Mouse (Mus musculus): Measurements from ENCODE around the gene Pde6b.

Gene Pde6b

DNA sequence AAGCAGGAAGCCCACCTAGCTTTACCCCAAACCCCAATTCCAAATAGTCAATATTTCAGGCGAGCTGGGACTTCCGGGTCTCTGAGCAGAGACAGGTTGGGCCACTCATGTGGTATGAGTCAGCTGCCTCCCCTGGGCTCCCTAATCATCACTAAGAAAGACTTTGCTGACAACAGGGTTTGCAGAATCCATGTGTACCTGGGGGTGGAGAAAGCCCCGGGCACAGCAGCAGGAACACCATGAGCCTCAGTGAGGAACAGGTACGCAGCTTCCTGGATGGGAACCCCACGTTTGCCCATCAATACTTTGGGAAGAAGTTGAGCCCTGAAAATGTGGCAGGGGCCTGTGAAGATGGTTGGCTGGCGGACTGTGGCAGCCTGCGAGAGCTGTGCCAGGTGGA lies at the start of gene Pde6b:
Pde6b (plus strand) TSS at position 191 of the 400 bp plus-strand sequence.
- no peak for DNase-seq (ENCODE audit: low spot score in 2 of 2)

GRCm38 (mm10) chr5:108343680-108344170 lies 44.5 kb upstream of the Pde6b start:
- no peak for DNase-seq (ENCODE audit: low spot score in 2 of 2)

DNA sequence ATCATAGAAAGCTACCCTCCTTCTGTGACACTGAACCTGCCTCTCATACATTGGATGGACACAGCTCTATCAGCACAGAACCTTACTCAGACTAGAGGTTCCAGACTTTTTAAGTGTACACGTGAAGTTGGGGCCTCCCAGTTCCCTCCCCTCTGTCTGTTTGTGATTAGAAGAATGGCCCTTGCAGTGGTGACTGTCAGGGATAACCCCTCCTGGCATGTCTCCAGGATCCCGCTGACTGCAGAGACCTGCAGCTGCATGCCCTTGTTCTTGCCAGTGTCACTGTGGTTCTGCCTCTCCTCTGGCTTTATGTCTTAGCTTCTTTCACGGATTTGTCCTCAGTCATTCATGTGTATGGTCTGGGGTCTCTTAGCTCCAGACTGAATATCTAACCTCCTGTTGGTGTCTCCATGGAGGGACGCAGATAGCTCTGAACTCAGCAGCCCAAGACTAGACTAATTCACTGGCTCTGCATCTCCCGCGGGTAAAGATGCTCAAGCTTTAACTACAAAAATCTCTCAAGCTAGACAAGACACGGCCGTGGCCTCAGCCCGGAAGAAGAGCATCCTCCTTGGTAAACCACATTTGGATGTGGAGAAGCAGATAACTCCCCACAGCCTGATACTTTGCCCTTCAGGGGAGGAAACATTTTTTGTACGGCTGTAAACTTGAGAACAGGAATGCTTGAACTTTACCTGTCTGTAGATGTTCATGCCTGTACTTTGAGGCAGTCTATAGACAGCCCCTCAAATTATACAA lies 42.7 kb upstream of the Pde6b start:
- no peak for DNase-seq (ENCODE audit: low spot score in 2 of 2)

GRCm38 (mm10) chr5:108347843-108348242 lies 40.3 kb upstream of the Pde6b start:
- DNase-seq (ENCODE audit: low spot score in 2 of 2) = no peak

DNA sequence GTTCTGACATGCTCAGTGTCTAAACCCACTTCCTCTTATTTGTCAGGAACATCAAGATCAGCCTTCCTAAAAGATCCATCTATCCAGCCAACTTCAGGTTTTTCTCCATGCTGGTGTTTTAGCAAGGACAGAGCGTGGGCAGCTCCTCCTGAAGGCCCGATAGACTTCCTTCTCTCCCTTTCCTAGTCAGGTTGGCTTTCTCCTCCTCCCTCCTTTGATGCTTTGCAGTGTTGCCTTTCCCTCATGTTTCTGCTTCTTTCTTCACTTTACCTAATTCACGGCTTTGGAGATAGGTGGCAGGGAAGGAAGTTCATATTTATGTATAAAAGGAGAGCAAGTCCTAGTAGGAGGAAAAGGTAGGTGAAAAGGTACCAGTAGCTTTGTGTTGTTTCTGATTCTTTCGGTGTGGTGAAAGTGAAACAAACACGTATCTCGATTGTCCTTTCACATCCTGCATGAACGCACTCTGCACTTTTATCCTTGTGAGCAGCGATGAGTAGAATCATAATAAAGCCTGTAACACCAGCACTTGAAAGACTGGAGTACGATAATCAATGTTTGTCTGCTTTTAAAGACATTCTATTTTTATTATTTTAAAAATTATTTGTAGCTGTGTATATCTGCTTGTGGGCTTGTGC lies 38.6 kb upstream of the Pde6b start:
- DNase-seq (ENCODE audit: low spot score in 2 of 2) = no peak

DNA sequence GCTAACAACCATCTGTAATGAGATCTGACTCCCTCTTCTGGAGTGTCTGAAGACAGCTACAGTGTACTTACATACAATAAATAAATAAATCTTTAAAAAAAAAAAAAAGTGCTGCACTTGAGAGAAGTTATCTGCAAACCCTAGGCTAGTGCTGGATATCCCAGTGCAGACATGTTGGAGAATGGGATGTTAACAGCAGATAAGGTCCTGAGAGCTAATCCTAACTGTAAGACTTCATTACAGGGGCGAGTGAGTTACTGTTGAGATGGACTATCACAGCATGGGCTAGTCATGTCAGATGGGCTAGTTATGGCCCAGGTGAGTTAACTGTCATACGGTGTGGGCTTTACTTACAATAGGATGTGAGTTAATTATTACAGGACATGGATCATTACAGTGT lies 34.1 kb upstream of the Pde6b start:
- DNase-seq (ENCODE audit: low spot score in 2 of 2) = no peak

DNA sequence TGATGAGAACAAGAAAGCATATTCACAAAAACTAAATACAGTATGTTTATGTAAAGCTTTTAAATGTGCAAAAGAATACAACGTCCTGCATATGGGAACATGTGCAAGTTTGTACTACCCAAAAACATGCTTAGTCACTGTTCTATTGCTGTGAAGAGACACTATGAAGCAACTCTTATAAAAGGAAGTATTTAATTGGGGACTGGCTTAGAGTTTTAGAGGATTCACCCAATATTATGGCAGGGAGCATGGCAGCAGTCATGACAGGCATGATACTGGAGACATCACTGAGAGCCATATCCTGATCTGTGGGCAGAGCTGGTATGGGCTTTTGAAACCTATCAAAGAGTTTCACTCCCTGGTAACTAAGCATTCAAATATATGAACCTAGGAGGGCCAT lies 30.3 kb upstream of the Pde6b start:
- DNase-seq (ENCODE audit: low spot score in 2 of 2) = no peak

DNA sequence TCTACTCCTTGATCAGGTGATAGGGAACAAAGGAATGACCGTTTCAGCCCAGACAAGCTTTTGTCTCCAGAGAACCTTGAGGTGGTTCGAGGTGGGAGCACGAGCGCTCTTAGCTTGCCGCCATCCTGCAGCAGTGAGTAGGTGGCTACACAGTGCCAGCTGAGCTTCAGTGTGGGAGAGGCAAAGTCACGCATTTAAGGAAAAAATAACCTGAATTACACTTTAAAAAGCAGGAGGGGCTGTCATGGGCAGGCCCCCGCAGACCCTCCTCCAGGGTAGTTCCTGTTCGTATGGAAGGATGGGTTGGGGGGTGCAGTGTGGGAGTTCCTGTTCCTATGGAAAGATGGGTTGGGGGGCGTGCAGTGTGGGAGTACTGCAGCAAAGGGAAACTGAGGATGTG lies 28.7 kb upstream of the Pde6b start:
- no peak for DNase-seq (ENCODE audit: low spot score in 2 of 2)

DNA sequence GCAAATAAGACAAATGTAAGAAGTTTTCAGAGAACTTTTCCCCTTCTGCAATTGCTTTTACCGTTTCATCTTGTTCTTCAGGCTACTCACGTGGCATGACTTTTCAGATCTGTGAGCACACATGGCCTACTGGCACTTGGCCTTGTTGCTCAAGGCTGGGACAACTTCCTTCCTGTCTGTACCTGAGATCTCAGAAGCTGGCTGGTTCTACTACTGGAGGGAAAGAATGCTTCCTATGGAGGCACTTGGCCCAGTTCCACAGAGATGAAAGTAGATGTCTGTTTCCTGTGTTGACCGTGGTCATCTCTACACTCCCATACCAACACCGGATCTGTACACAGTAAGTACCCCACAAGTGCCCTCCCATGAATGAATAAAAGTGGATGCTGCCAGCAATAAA lies 28.0 kb upstream of the Pde6b start:
- DNase-seq (ENCODE audit: low spot score in 2 of 2) = no peak

- no peak for DNase-seq (ENCODE audit: low spot score in 2 of 2)
Measured at GRCm38 (mm10) chr5:108362330-108362729, 25.9 kb upstream of the Pde6b start.

DNA sequence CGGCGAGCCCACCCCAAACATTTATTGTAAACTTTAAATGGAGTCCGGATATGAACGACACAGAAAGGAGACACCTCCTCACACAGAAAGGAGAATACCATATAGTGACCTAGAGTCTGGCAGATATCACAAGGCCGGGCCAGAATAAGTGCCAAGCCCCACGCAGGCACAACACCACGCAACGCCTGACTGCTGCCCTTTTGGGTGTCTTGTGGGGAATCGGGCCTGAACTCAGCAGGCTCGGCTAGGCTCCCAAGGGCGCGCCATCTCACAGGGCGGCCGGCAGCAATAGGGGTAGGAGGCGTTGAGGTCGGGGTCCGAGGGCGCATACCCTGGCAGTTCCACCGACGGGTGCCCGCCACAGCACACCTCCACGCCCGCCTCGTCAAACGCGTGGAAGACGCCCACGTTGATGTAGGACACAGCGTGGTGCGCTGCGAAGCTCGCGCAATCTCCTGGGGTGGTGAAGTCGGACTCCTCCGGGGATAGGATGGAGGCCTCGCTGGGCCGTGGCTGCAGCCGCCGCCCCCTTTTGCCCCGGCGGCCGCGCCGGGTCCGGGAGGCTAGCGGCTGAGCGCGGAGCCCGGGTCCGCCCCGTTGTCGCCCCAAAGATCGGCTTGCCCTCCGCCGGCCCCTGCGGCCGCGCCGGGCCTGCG lies 21.7 kb upstream of the Pde6b start:
- peak; percentile 8 to 13 for DNase-seq (ENCODE audit: low spot score in 2 of 2)

DNA sequence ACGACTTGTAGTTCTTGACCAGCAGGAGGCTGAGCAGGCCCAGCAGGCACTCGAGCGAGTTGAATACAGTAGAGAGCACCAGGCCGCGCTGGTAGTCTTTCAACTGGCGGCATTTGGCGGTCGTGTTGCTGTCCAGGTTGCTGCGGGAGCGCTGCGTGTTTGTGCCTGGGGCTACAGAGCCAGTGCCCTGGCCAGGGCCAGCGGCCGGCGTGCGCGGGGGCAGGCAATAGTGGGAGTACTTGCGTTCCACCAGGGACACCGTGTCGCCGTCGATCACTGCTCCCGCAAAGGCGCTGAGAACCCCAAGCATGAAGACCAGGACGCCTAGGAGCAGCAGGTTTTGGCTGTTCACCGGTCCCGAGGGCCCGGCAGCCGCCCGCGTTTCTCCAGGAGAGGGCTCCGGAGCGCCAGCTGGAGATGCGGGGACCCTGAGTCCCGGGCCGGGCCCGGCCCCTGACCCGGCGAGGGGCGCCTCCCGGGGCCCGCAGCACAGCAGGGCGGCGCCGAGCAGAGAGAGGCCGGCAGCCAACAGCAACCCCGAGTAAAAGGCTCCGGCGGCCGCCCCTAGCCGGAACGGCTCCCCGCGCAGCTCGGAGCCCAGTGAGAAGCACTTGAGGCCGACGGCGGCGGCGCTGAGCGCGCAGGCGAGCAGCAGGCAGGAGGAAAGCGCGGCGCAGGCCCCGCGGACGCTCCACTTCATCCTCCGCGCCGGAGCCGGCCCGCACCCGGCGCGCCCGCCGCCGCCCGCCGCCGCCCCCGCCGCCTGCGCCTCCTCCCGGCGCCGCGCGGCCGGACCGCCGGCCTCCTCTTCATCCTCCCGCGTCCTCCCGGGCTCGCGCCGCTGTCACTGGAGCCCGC lies 21.0 kb upstream of the Pde6b start:
- peak; percentile 19 to 23 for DNase-seq (ENCODE audit: low spot score in 2 of 2)

DNA sequence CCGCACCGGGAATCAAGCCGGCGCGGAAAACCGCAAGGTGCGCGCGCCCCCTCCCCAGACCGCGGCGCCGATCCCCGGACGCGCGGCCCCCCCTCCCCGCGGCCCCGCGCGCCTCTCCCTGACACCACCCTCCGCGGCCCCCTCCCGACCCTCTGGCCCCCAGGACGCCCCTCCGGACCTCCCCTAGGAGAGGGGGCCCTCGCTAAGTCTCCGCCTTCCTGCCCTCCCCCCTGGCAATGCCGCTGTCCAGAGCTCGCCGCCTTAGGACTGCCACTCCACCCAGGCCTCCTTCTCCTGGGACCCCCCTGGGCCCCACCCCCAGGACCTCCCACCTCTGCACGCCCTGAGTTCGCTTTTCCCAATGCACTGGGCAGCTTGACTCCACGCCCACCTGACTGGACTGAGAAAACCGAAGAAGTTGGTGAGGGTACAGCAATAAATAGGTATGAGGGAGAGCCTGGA lies 20.3 kb upstream of the Pde6b start, which contains the start of gene Gm42517:
Gm42517 (minus strand) TSS at position 52 of the 462 bp plus-strand sequence.
- peak in 1 of 2 experiments; percentile 7 for DNase-seq (ENCODE audit: low spot score in 2 of 2)

GRCm38 (mm10) chr5:108368446-108368845 lies 19.7 kb upstream of the Pde6b start:
- peak in 1 of 2 experiments; percentile 5 for DNase-seq (ENCODE audit: low spot score in 2 of 2)

DNA sequence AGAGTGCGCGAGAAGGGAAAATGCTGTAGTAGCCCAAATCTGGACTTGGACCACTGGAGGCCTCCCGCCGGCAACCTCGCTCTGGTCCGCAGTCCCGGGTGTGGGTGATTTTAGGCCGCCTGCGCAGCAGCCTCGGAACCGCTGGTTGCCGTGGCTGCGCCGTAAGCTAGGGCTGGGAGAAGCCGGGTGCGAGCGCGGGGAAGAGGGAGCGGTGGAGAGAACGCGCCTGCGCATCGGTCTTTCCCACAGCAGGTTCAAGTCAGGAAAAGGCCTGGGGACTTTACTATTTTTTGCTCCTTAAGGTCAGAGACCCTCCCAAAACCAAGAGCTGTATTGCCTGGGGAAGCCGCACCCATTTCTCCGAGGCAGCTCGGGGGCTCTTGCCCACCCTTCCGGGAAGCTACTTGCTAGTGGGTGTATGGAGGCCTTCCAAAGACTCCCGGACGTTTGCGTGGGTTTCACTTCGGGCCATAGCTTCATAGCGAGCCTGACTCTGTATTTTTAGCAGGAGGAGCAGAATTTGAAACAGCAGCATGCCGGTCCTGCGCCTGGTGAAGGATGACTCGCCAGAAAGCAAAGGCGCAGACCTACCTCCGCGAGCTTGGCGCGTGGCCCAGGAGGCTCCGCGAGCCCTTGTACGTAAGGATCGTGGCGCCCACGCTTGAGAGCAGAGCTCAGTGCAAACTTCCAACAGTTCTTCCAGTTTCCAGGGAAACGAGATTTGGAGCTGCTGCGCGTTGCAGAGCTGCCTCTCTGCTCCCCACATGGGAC lies 19.2 kb upstream of the Pde6b start:
- DNase-seq (ENCODE audit: low spot score in 2 of 2) = peak; percentile 5 to 12

DNA sequence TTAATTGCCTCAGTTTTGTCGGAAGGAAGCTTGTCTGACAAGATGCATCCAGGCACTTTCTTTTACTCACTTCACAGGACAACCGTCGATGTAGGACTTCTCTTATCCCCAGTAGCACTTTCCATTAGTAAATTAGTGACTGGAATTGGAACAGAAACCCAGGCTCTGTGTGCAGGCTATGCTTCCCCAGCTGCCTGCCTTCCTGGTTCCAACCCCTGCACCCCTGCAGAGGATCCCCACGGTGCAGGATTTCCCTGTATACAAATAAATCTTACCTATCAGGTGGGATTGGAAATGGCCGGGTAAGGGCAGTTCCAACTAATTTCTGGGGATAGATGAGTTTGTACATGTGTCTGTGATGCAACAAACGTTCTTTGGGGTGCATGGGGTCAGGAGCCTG lies 18.2 kb upstream of the Pde6b start:
- DNase-seq (ENCODE audit: low spot score in 2 of 2) = no peak

- DNase-seq (ENCODE audit: low spot score in 2 of 2) = no peak
Measured at GRCm38 (mm10) chr5:108374079-108374478, 14.1 kb upstream of the Pde6b start.

DNA sequence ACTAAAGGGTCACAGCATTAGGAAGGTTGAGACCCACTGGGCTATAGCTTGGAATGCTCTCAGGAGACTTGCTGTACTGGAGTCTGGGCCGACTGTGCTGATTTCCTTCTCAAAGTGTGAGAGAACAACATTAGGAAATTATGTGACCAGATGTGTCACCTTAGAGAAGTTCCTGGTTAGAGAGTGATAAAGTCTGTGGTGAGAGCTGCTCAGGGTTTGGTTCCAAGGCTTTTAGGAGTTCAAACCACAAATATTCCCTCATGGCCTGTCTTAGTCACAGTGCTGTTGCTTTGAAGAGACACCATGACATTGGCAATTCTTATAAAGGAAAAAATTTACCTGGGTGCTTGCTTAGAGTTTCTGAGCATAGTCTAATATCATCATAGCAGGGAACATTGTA lies 12.1 kb upstream of the Pde6b start:
- no peak for DNase-seq (ENCODE audit: low spot score in 2 of 2)

GRCm38 (mm10) chr5:108378346-108378745 lies 9.8 kb upstream of the Pde6b start:
- DNase-seq (ENCODE audit: low spot score in 2 of 2) = no peak

DNA sequence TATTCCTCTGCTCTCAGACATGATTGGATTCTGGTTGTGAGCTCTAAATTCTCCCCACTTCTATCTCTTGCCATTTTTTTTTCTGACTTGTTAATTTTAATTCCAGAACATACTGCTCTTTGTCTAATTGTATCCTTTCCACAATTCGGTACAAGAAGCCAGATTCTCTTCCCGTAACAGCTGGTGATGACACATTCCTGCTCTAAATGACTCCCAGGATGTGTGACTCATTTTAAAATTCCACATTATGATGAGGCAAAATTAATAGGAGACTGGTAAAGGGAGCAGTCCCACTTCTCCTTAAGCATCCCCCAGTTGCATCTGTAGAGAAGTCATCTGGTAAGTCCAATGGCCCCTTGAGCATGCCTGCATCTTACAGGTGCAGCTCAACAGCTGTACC lies 2.6 kb upstream of the Pde6b start:
- DNase-seq (ENCODE audit: low spot score in 2 of 2) = no peak

DNA sequence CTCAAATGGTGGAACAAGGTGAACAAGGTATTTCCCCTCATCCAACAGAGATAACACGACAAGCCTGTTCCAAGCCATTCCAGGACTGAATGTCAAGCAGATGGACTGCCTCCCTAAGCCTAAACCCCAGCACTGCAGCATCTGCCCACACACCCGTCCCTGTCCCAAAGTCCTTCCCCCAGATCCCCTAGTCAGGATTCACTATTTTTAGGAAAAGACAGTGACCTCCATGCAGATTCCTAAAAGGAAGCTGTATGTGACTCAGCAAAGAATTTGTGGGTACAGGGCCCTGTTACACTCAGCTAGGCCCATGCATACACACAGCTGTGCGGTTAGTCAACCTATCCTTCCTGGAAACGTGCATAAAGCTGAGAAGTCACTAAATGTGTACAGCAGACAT lies 1.7 kb upstream of the Pde6b start:
- no peak for DNase-seq (ENCODE audit: low spot score in 2 of 2)

All from heart, adult 9 months (tissue).